Mouse (Mus musculus) ES-Bruce4 (cell line): ENCODE measurements around the gene Ep300. TPM values are rescaled to one million over a fixed set of nuclear protein-coding genes. Genes with fewer than 3 reads are reported as not detected.

Experiments used
- H3K27ac ChIP-seq: 2 replicates; pipeline ENCODE4 v1.5.1; 2012; ENCODE audit warnings: low read length, inconsistent platforms; ENCODE audit not compliant: insufficient read depth
- H3K27me3 ChIP-seq: 2 replicates; pipeline ENCODE4 v1.6.1; 2012; ENCODE audit warnings: mild to moderate bottlenecking, low read length, inconsistent platforms; ENCODE audit not compliant: control insufficient read depth, poor library complexity, insufficient read depth, severe bottlenecking
- H3K36me3 ChIP-seq: 2 replicates; pipeline ENCODE4 v1.6.1; 2012; ENCODE audit warnings: inconsistent platforms, mild to moderate bottlenecking, low read length, moderate library complexity; ENCODE audit not compliant: control insufficient read depth, poor library complexity, insufficient read depth, severe bottlenecking
- H3K4me1 ChIP-seq: one replicate; pipeline ENCODE4 v1.8.1; 2011; ENCODE audit warnings: low read length; ENCODE audit not compliant: control insufficient read depth, insufficient read depth
- H3K4me3 ChIP-seq: 2 replicates; pipeline ENCODE4 v1.5.1; 2011; ENCODE audit warnings: low read depth, mild to moderate bottlenecking, low read length
- H3K9ac ChIP-seq: 2 replicates; pipeline ENCODE4 v1.6.1; 2012; ENCODE audit warnings: low read depth, mild to moderate bottlenecking, inconsistent platforms; ENCODE audit not compliant: poor library complexity, severe bottlenecking
- H3K9me3 ChIP-seq: replicated peaks from 2 replicates; pipeline ENCODE4 v1.6.1; 2012; ENCODE audit warnings: mild to moderate bottlenecking, low read length, inconsistent platforms; ENCODE audit not compliant: control insufficient read depth, poor library complexity, insufficient read depth, severe bottlenecking
- CTCF ChIP-seq: IDR thresholded peaks from one replicate; pipeline ENCODE4 v1.8.1; 2011; ENCODE audit warnings: low read depth, low read length
- EP300 ChIP-seq: IDR thresholded peaks from 2 replicates; pipeline ENCODE4 v1.6.1; 2011; ENCODE audit warnings: low read depth, low read length; ENCODE audit not compliant: insufficient read depth
- POLR2A ChIP-seq: IDR thresholded peaks from one replicate; pipeline ENCODE4 v1.8.1; 2011; ENCODE audit warnings: low read length; ENCODE audit not compliant: insufficient read depth
- polyA plus RNA-seq: library from polyadenylated mRNA; stranded (reverse); fragments of >200 nt; gene quantifications from 2 replicates; pipeline ENCODE4 v1.2.4, GENCODE M21; 2011; ENCODE audit warnings: low read depth; ENCODE audit not compliant: missing spikeins, insufficient read depth, insufficient read length

The Ep300 gene
- 122 and 133 TPM in 2 replicates for polyA plus RNA-seq

GRCm38 (mm10) chr15:81584913-81585745 lies at the start of gene Ep300:
TSS of gene Ep300 (plus strand) at chr15:81585351.
- TF ChIP-seq POLR2A (no peak), CTCF (no peak), EP300 (no peak)
- Histone ChIP-seq H3K27me3 (no peaks in the 10 kb centered on the region), H3K4me3 (peak within 1 kb of the TSS; percentile 82), H3K4me1 (no peaks in the 10 kb centered on the region), H3K36me3 (peaks cover 22% of the 10 kb centered on the region), H3K9ac (peak within 1 kb of the TSS; percentile 100), H3K27ac (peak within 1 kb of the TSS; percentile 69), H3K9me3 (no peaks in the 10 kb centered on the region)

- no peaks in the 10 kb centered on the region for H3K4me1 ChIP-seq
- H3K27me3 ChIP-seq, result no peaks in the 10 kb centered on the region
- no peak overlapping the region for H3K9ac ChIP-seq
- no peak overlapping the region for H3K27ac ChIP-seq
- no peak overlapping the region for H3K4me3 ChIP-seq
- H3K9me3 ChIP-seq, result no peaks in the 10 kb centered on the region
- no peak for TF ChIP-seq POLR2A
- TF ChIP-seq EP300, result no peak
- TF ChIP-seq CTCF, result no peak
- no peaks in the 10 kb centered on the region for H3K36me3 ChIP-seq
These were observed 49.2 kb upstream of the Ep300 start for GRCm38 (mm10) chr15:81535881-81536351.

DNA sequence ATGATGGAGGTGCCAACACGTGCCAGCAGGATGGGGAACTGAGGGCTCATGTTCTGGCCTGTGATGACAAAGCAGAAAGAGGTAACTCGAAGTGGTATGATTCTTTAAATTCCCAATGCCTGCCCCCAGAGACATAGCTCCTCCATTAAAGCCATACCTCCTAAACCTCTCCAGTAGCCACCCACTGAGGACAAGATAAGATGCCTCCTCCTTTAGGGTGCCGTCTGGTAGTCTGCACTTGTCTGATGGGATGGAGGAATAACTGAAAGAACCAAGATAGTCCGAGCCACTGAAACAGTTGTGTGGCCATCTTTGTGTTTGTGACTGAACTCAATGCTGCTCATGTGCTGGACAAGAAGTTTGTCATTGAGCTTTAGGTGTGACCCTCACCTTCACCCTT lies 47.0 kb upstream of the Ep300 start:
- TF ChIP-seq EP300 (no peak), CTCF (no peak), POLR2A (no peak)

GRCm38 (mm10) chr15:81539560-81539959 lies 45.6 kb upstream of the Ep300 start:
- no peak overlapping the region for H3K27ac ChIP-seq
- TF ChIP-seq EP300 (no peak), POLR2A (no peak), CTCF (no peak)
- H3K9me3 ChIP-seq, result no peaks in the 10 kb centered on the region
- H3K9ac ChIP-seq, result no peak overlapping the region
- no peaks in the 10 kb centered on the region for H3K4me1 ChIP-seq
- no peaks in the 10 kb centered on the region for H3K36me3 ChIP-seq
- no peak overlapping the region for H3K4me3 ChIP-seq
- H3K27me3 ChIP-seq, result no peaks in the 10 kb centered on the region

More for the DNA sequence above, 47.0 kb upstream of the Ep300 start:
- no peaks in the 10 kb centered on the region for H3K4me1 ChIP-seq
- H3K9me3 ChIP-seq, result no peaks in the 10 kb centered on the region
- H3K27ac ChIP-seq, result no peak overlapping the region
- no peaks in the 10 kb centered on the region for H3K36me3 ChIP-seq
- no peak overlapping the region for H3K4me3 ChIP-seq
- H3K9ac ChIP-seq, result no peak overlapping the region
- H3K27me3 ChIP-seq, result no peaks in the 10 kb centered on the region

DNA sequence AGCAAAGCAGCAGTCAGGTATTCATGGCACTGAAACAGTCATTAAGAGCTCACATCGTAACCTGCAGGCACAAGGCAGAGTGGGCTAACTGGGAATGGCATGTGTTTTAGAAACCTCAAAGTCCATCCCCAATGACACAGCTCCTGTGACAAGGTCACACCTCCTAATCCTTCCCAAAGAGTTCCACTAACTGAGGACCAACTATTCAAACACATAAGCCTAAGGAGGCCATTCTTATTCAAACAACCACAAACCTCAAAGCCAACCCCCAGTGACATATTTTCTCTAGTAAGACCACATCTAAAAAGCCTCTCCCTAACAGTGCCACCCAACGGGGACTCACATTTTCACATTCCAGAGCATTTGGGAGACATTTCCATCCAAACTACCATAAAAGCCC lies 40.2 kb upstream of the Ep300 start:
- Histone ChIP-seq H3K4me1 (no peaks in the 10 kb centered on the region), H3K36me3 (no peaks in the 10 kb centered on the region), H3K4me3 (no peak overlapping the region), H3K27me3 (no peaks in the 10 kb centered on the region), H3K9me3 (no peaks in the 10 kb centered on the region), H3K9ac (no peak overlapping the region), H3K27ac (no peak overlapping the region)
- TF ChIP-seq EP300, result no peak
- no peak for TF ChIP-seq POLR2A
- no peak for TF ChIP-seq CTCF
